Mouse (Mus musculus): ENCODE measurements around the gene Dusp2.

- TF ChIP-seq CTCF (IDR thresholded peaks at IDR 0.05; ENCODE audit: control insufficient read depth, insufficient read depth, insufficient read length) (no peak), MAX (IDR thresholded peaks at IDR 0.05) (no peak), MYOD1 (IDR thresholded peaks at IDR 0.05; ENCODE audit: control insufficient read depth, insufficient read length, low read depth) (no peak)
Measured at GRCm38 (mm10) chr2:127328090-127328851, 7.7 kb upstream of the Dusp2 start.

All from C2C12 (cell line).